Mouse (Mus musculus) spleen, postnatal 36 days (tissue): Measurements from ENCODE around the gene Tex38.

ENCODE experiments used
- DNase-seq, 2 experiments: peaks; one replicate each; pipeline ENCODE4 v3.0.0; 2022; ENCODE audit warnings: low spot score in 2 of 2, mixed read lengths in 1 of 2

Gene Tex38

DNA sequence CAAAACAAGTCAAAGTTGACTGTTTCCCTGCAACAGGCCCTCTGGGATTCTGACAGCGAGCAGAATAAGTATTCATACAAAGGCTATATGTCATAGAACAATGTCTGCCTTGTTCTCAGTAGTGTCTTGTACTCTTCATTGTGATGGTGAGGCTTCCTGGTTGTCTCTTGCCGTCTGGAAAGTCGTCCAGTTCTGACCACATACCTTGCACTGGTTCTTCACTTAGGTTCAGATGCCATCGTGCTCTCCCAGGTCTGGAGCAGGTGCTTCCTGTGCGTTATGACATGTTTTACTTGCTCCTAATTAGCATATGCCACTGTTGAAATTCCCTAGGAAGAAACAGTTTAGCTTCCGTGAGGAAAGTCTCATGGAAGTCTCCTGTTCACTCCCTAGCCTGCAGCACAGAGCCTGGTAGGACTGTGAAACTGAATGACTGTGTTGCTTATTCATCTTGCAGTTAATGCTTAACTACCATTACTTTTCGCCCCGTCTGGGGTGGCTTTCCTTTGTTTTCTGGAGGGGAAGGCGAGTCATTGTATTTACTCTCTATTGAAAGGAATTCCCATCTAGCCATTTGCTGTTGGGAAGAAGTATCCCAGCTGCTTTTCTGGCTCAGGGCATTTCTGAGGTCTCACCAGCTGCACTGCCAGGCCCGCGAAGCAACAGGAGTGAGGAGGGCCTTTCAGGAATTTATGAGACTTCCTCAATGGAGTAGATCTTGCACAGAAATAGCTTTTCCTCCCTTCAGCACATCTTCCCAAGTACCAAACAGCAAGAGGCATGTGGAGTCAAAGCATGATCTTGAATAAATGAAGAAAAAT, 13.0 kb downstream of the Tex38 start:
- DNase-seq: no peak

DNA sequence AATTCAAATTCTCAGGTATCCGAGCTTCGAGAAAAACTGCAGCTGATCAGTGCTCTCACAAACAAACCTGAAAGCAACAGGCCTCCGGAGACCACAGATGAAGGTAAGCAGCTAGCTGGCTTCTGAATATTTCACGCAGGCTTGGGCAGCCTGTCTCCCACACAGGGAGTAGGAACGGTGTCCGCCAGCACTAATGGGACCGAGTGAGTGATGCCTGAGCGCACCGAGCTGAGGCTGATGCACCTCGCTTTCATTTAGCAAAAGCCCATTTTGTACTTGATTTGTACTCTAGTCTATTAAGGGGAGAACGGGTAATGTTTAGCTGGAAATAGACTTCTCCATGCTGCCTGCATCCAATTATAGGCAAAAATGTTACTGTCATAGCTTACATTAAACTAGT, 16.2 kb downstream of the Tex38 start:
- no peak for DNase-seq

DNA sequence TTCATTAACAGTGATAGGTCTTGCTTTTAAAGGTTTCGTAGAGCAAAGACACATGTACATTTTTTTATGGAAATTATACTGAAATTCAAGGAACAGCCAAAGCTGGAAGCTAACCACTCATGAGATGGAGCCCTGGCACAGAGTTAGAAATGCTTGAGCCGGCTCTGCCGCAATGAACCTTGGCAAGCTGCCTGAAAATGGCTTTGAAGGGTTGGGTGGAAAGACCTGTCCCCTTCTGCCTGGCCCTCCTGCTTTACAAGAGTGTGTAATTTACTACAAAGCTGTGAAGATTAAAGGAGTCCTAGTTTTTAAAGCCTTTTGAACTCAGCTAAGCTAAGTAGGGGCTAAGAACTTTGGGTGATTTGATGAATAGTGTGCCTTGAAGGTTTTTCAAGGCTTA, 19.6 kb downstream of the Tex38 start:
- DNase-seq: no peak

DNA sequence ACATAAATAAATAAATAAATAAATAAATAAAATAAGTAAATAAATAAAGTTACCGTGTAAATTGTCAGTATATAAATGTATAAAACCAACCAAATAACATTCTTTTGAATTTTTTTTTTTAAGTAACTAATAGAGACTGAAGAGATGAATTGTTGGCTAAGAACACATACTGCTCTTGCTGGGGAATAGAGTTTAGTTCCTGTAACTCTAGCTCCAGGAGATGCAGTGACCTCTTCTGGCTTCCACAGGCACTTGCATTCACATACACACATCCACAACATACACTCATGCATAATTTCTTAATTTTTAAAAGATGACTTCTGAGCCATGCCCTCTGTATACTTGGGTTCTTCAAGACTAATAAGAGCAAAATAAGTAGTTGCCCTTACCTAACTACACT, 26.0 kb downstream of the Tex38 start:
- no peak for DNase-seq

DNA sequence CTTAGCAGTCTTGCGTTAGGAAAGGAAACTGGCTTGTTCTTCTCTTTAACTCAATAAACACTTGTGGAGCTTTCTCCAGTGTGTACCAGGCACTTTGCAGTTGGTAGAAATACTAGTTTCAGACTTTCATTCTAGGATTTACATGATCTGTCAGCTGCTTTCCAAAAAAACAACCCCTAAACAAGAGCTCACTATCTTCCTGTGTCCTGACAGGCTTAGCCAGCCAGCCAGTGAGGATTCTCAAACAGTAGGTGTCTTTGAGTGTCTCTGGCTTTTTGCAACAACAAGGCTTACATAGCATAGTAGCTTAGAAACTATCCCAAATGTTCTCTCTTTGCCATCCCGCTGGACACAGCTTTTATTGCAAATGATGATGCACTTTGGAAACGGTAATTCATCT, 26.7 kb downstream of the Tex38 start:
- no peak for DNase-seq

DNA sequence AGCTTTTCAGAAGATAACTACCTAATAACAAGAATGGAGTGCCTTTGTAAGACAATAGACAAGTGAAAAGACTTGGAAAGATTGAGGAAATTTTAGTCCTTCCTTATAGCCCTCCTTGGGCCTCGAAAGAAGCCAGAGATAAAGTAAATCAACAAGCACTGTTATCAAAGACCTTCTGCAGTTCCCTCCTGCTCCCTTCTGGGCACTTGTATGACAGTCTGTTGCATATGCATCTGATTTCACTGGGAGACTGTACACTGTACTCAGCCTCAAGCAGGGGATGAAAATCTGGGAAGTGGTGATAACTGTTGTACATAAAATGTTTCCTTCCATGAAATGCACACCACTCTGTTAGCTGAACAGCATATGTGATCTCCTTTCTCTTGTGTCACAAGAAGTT, 31.5 kb downstream of the Tex38 start:
- DNase-seq: no peak

DNA sequence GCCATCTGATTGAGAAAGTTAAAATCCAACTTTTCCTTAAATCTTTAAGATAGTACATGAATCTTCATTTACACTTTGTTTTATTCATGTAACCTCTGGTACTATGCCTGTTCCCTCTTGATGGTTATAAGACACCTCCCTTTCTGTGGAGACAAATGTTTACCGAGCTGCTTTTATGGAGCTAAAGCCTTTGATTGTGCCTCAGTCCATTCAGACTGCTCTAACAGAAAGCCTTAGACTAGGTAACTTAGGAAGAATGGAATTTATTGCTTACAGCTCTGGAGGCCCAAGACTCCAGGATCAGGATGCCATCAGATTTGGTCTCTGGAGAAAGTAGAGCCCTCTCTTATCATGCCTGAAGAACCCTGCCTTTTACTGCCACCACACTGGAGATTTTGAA, 32.6 kb downstream of the Tex38 start:
- no peak for DNase-seq

DNA sequence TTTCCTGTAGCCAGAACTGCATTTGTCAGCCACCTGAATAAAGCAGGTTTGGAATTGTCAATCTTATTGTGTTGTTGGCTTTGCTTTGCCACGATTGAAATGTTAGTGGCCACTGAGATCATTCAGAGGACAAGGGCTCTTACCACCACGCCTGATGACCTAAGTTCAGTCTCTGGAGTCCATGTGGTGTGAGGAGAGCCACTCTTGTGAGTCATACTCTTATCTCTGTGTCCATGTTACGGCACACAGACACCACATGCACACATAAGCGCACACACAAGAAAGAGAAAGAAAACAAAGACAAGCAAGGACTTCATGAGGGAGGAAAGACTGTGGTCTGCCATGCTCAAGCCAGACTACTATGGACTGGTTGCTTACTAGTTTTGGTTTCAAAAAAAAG, 37.7 kb downstream of the Tex38 start:
- no peak for DNase-seq

DNA sequence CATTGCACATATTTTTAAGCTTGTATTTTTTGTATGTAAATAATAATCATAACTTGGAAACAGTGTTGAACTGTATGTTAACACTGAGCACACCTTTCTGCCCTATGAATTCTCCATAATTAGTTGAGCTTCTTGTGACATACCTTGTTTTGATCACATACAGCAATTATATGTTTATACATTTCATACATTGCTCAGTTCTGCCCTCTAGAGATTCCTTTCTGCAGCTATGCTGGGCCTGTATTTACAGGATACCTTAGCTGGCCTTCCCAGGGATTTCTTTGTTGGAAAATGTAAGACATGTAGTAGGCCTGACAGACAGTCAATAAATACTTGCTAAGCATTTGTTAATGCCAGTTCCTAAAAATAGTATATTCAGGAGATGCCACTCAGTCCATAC, 38.2 kb downstream of the Tex38 start:
- DNase-seq: no peak

DNA sequence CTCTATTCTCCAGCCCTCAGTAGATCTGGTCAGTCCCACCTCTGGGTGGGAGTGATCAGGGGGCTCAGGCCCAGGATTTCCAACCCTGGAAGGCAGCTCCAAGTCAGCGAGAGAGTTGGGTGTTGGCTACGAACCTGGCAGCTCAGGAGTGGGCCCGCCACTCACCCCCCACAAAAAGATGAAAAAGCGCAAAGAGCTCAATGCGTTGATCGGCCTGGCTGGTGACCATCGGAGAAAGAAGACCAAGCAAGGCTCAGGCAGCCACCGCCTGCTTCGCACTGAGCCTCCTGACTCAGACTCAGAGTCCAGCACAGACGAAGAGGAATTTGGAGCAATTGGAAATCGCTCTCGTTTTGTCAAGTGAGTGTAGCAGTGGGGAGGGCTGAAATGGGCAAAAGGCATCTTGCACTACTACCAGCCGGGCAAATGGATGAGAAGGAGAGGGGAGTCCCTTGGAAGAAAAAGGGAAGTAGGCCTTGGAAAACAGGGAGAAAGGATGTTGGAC, 42.3 kb downstream of the Tex38 start:
- DNase-seq: no peak

DNA sequence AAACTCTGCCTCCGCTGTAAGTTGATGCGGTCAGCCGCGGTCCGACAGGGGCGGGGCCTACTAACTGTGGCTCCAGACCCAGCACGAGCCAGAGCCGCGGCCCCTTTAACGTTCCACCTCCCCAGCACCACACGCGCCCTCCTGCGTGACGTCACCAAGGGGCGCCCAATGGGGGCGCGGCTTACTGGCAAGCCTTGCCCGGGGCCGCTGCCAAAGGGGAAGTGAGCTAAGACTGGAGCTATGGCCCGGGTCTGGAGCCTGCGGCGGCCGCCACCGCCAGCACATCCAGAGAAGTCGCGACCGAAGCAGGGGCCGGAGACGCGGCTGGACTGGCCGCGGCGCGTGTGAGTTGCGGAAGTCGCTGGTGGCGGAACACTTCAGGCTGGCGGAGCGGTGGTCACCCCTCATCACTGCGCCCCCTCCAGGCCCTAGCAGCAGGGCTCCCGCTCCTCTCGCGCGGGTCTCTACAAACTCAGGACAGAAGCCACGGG, 43.2 kb downstream of the Tex38 start, which contains the start of gene Efcab14:
Gene Efcab14 (plus strand): TSS at position 194 of the 491 bp plus-strand sequence.
- DNase-seq: peak; percentile 98

DNA sequence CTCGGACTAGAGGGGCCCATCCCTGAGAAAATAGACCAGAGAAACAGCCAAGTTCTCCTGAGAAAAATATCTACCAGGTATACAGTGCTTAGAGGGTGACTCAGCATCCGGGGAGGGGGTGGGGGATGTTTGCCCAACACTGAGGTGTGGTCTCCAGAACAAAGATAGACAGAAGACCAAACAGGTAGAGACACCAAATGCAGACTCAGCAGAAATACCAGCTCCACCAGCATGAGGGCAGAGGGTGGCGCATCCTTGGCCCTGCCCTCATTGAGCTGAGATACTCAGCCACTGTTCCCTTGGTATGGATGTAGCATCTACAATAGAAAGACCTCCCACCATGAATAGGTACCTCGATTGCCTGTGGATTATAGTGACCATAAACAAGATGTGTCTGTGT, 46.0 kb downstream of the Tex38 start:
- no peak for DNase-seq

DNA sequence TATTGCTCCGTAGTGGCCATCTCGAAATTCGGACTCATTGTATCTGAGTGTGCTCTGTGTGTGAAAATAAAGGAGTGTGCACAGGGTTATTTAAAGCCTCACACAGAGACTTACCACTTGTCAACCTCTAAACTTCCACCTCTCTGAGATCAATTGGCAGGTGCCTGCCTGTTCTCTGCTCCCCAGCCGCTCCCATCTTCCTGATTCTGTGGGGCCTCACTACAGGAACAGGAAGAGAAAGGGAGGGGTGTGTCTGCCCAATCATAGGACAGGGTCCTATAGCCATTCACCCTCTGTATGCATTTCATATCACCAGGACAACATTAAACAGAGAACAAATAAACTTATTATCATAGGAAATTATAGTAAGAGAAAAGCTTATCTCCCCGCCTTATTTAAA, 47.1 kb downstream of the Tex38 start:
- DNase-seq: no peak

DNA sequence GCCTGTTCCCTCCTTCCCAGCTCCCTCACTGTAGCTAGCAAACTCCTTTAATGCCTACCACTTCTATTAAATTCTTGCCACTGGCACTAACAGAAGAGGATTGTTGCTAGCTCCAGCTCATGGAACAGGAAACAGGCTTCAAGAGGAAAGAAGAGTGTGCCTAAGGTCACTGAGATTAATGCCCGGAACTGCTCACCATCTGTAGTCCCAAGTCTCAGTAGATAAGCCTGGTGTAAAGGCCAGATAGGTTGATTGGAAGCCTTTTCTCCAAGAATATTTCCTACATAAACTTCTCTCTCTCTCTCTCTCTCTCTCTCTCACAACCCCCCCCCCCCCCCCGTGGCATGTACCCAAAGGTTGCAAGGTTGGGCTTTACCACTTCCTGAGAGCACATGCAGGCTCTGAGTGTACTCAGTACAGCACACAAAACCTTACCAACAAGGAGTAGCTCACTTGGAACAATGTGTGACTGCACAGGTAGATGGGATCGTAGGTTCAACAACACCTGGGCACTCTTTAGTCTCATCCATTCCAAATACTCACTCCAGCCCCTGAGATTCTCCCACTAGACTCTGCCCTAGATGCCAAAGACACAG, 48.5 kb downstream of the Tex38 start:
- no peak for DNase-seq

DNA sequence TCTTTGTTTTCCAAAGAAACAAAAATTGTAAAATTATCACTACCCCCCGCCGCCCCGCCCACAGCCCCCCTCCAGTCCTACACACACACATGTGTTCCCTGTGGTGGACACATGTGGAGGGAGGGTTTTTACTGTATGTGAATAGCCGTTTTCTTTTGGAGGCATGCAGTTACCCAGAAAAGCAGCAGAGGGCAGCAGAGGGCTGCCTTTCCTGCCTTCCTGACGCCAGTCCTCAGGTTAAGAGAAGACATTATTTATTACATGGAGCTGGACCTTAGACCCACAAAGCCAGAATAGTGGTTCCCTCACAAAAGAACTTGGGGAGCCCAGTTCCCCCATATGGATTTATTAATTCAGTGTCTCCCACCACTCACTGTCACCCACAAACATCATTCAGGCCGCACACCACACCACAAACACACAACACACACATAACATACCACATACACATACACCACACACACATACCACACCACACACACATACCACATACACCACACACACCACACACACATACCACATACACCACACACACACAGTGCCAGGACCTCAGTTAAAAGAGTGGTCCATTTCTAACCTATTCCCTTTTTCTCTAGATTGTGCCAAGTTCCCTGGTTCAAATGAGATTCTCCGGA, 49.1 kb downstream of the Tex38 start:
- DNase-seq: peak; percentile 61 to 64
